Mouse (Mus musculus) neural tube, embryonic 12.5 days (tissue): ENCODE measurements around the gene Ppfia3. TPM values are rescaled to one million over a fixed set of nuclear protein-coding genes. Genes with fewer than 3 reads are reported as not detected.
A peak's percentile ranks its signal among the peaks of the same experiment; 100 is the strongest.

Source experiments
- ATAC-seq: fragments of 200-750 bp; cut with Nextera tagmentation; 2 replicates; pipeline ENCODE4 v1.8.0; 2017; ENCODE audit warnings: low read depth, mild to moderate bottlenecking, moderate TSS enrichment, moderate library complexity; ENCODE audit not compliant: low FRiP score
- H3K27ac ChIP-seq: fragments of 300-500 bp; sonication (generic); 2 replicates; pipeline ENCODE4 v1.5.1; 2016
- H3K27me3 ChIP-seq: fragments of 300-500 bp; sonication (generic); replicated peaks from 2 replicates; pipeline ENCODE4 v1.6.1; 2016; ENCODE audit warnings: mild to moderate bottlenecking
- H3K36me3 ChIP-seq: fragments of 300-500 bp; sonication (generic); 2 replicates; pipeline ENCODE4 v1.6.1; 2016; ENCODE audit warnings: mild to moderate bottlenecking
- H3K4me1 ChIP-seq: fragments of 300-500 bp; sonication (generic); 2 replicates; pipeline ENCODE4 v1.6.1; 2016
- H3K4me2 ChIP-seq: fragments of 300-500 bp; sonication (generic); replicated peaks from 2 replicates; pipeline ENCODE4 v1.6.1; 2016; ENCODE audit warnings: mild to moderate bottlenecking
- H3K4me3 ChIP-seq: fragments of 300-500 bp; sonication (generic); 2 replicates; pipeline ENCODE4 v1.5.1; 2016
- H3K9ac ChIP-seq: fragments of 300-500 bp; sonication (generic); 2 replicates; pipeline ENCODE4 v1.6.1; 2016; ENCODE audit warnings: mild to moderate bottlenecking
- H3K9me3 ChIP-seq: fragments of 300-500 bp; sonication (generic); 2 replicates; pipeline ENCODE4 v1.6.1; 2016; ENCODE audit warnings: mild to moderate bottlenecking
- WGBS: fragments of 180-500 bp; shearing (Covaris S2); methylation state at CpG from one replicate; pipeline ENCODE4 v1.1.7; 2016; 5-methylcytosine and 5-hydroxymethylcytosine counted together
- polyA plus RNA-seq: library from polyadenylated mRNA; unstranded; fragments of >200 nt; fragmentation: Nextera tagmentation; extraction: Ambion mirVana; gene quantifications from 2 replicates; pipeline ENCODE4 v1.2.1, GENCODE M21; 2016

Ppfia3 gene
- polyA plus RNA-seq, 1 experiment from 2014 or later, result 18.1 TPM

DNA sequence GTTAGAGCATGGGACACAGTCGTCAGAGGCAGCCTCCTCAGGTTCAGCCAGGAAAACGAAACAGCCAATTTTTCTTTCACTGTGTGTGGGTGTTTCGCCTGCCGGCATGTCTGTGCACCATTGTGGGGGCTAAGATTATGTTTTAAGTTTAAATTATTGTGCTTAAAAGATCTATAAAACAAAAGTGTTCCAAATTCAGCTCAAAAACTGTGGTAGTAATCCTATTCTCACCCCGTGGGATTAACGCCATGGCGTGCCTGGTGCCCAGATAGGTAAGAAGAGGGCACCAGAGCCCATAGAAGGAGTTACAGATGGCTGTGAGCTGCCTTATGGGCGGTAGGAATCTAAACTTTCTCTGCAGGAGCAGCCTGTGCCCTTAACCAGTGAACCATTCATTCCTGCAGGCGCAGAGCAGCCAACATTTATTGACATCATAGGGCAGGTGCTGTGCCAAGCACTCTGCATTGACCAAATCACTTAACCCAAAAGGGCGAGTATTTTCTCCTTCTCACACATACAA lies 51.6 kb downstream of the Ppfia3 start:
- Histone ChIP-seq H3K27me3 (no peaks in the 10 kb centered on the region), H3K27ac (no peak overlapping the region), H3K9ac (no peak overlapping the region), H3K4me3 (no peak overlapping the region), H3K4me2 (no peak overlapping the region), H3K9me3 (no peaks in the 10 kb centered on the region), H3K4me1 (peaks cover 12% of the 10 kb centered on the region; the same call in 1 of the 2 replicates), H3K36me3 (no peaks in the 10 kb centered on the region)
- no peak for ATAC-seq
- 84% methylated on average over 10 of the region's 10 CpGs for WGBS

DNA sequence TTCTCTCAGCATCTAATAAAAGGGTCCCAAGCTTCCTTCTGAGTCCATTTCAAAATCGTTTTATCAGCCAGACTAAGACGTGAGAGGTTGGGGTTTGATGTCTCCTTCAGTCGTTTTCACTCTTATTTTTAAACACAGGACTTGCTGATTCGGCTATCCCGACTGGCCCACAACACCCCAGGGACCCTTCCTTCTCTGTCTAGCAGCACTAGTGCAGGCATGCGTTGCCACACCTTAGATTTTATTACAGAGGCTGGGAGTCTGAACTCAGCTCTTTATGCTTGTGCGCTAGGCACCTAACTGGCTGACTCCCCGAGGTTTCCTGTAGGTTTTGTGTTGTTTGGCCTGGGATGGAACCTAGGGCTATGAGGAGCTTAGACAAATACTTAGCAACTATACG lies 53.3 kb downstream of the Ppfia3 start:
- Histone ChIP-seq H3K36me3 (no peaks in the 10 kb centered on the region), H3K9me3 (no peaks in the 10 kb centered on the region), H3K4me2 (peak overlapping the region; percentile 18; the same call in 1 of the 2 replicates), H3K4me1 (peaks cover 12% of the 10 kb centered on the region; the same call in 1 of the 2 replicates), H3K27me3 (no peaks in the 10 kb centered on the region), H3K9ac (no peak overlapping the region), H3K27ac (no peak overlapping the region), H3K4me3 (no peak overlapping the region)
- 26% methylated on average over 9 of the region's 9 CpGs for WGBS
- ATAC-seq, result no peak

DNA sequence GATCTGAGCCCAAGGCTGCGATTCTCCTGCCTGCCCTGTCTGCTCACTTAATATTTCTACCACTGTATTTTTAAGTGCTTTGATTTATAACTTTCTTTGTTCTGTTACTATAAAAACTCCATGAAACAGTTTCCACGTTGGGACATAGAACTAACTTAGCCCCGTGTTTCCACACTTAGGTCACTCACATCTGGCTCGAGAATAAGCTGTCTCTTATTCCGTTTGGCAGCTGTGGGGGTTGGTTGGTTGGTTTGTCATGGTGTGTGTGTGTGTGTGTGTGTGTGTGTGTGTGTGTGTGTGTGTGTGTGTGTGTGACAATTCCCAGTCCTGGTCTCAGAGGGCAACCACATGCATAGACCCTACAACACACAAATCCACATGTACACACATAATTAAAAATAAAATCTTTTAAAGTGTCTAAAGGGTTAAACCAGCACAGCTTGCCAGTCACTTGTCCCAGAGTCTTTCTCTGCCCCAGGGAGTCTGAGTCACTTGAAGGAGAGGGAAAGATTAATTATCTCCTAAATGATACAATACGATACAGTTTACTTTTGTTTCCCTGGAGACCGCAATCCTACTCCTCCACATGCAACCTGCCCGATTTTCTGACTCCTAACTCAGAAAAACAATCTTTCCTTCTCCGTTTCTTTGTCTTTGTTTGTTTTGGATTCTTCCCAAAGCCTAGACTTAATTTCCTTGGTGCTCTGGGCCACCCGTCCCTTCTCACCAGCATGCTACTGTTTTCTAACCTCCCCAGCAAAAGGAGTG lies 53.9 kb downstream of the Ppfia3 start:
- H3K4me2 ChIP-seq, result peak overlapping the region; percentile 18; the same call in 1 of the 2 replicates

DNA sequence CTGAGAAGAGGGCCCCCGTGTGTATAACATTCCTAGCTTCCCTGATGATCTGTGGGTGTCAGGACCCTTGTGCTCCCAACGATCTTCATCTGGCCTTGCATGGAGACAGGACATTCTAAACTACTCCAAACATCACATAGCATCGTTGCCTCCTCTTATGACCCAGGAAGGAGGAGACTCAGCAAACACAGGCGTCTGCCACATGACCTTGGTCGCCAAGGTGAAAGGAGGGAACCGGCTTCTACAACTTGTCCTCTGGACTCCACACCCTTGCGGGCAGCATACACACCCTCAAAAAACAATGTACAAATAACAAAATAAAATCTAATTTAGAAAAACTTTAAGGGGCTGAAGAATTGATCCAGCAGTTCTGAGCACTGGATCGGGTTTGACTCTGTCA lies 54.8 kb downstream of the Ppfia3 start:
- H3K4me1 ChIP-seq, result peaks cover 12% of the 10 kb centered on the region; the same call in 1 of the 2 replicates
- no peaks in the 10 kb centered on the region for H3K27me3 ChIP-seq
- no peak overlapping the region for H3K4me2 ChIP-seq
- H3K9ac ChIP-seq, result no peak overlapping the region
- no peak overlapping the region for H3K4me3 ChIP-seq
- H3K9me3 ChIP-seq, result no peaks in the 10 kb centered on the region
- 74% methylated on average over 8 of the region's 8 CpGs for WGBS
- no peak for ATAC-seq
- H3K27ac ChIP-seq, result no peak overlapping the region
- H3K36me3 ChIP-seq, result no peaks in the 10 kb centered on the region

More for the DNA sequence above, 53.9 kb downstream of the Ppfia3 start:
- ATAC-seq, result no peak
- no peak overlapping the region for H3K27ac ChIP-seq
- H3K36me3 ChIP-seq, result no peaks in the 10 kb centered on the region
- WGBS, result 21% methylated on average over 10 of the region's 10 CpGs
- H3K4me3 ChIP-seq, result no peak overlapping the region
- H3K9ac ChIP-seq, result no peak overlapping the region
- H3K9me3 ChIP-seq, result no peaks in the 10 kb centered on the region
- peaks cover 12% of the 10 kb centered on the region; the same call in 1 of the 2 replicates for H3K4me1 ChIP-seq
- no peaks in the 10 kb centered on the region for H3K27me3 ChIP-seq

DNA sequence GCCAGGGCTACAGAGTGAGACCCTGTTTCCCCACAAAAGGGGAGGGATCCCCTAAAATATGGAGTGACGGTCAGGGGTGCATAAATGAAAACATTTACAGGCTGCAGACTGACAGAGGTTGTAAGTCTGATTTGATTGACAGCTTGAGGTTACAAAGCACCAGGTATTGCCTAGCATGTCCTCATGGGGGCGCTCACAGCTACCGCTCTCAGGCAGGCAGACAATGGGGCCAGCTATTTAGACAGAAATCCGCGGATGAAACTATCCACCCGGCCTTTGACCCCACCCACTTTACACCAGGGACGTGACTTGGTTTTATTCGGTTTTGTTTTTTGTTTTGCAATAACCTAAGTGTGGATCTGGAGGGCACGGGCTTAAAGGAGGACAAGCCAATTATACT lies 57.4 kb downstream of the Ppfia3 start:
- Histone ChIP-seq H3K9ac (no peak overlapping the region), H3K36me3 (no peaks in the 10 kb centered on the region), H3K4me1 (peaks cover 17% of the 10 kb centered on the region; the same call in 1 of the 2 replicates), H3K27ac (no peak overlapping the region), H3K27me3 (no peaks in the 10 kb centered on the region), H3K4me2 (no peak overlapping the region), H3K9me3 (no peaks in the 10 kb centered on the region), H3K4me3 (no peak overlapping the region)
- ATAC-seq, result no peak
- 9% methylated on average over 9 of the region's 9 CpGs for WGBS

DNA sequence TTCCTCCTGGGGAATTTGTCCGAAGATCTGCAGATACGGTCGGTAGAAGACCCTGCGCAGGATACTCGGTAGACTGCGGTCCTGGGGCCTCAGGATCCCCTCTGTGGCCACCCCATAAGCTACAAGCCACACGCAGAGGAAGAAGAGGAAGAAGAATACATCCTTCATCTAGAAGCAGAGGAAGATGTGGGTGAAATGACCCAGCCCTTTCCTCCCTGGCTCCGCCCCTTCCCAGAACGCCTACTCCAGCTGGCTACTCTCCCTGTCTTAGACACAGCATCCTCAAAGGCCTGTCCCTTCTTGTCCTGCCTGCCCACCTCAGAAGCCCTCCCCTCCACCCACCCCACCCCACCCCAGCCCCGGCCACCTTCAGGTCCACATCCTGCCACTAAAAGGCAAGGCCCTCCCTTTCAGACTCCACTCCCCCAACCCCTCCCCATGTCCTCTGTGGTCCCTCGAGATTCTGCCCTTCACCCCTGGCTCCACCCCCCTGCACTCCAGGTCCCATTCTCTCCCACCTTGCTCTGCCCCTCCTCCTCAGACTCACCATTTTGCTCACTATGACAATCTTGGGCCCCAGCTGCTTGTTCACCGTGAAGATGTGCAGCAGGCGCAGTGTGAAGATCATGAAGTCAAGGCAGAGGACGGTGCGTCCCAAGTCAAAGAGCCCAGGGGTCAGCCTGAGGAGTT lies 58.1 kb downstream of the Ppfia3 start:
- Histone ChIP-seq H3K9me3 (no peaks in the 10 kb centered on the region), H3K4me3 (no peak overlapping the region), H3K9ac (no peak overlapping the region), H3K4me2 (no peak overlapping the region; the same call in 1 of the 2 replicates), H3K36me3 (no peaks in the 10 kb centered on the region), H3K4me1 (peaks cover 15% of the 10 kb centered on the region; the same call in 1 of the 2 replicates), H3K27ac (no peak overlapping the region), H3K27me3 (no peaks in the 10 kb centered on the region)
- ATAC-seq, result no peak
- WGBS, result 72% methylated on average over 15 of the region's 15 CpGs

DNA sequence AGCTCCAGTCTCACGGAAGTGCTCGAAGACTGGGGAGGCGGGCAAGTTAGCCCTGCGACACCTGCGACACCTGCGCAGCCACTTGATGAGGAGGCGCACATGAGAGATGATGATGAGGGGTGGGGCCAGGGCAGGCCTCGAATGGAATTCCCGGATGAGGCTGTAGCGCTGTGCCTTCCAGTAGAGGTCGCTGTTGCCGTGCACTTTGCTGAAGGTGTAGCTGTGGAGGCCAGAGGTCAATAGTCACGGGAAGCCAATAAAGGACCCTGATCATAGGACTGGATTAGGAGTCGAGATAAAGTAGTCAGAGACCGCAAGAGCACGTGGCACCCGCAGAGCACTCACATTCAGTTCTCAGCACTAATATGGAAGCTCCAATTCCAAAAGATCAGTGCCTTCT lies 61.5 kb downstream of the Ppfia3 start:
- peak overlapping the region; percentile 57 for H3K4me2 ChIP-seq
- 2% methylated on average over 17 of the region's 17 CpGs for WGBS
- no peaks in the 10 kb centered on the region for H3K36me3 ChIP-seq
- 0 out of 2 replicates have a peak, but pooled peaks cover 4% of the 10 kb centered on the region for H3K4me1 ChIP-seq
- no peak overlapping the region; the same call in 1 of the 2 replicates for H3K9ac ChIP-seq
- H3K4me3 ChIP-seq, result peak overlapping the region; percentile 27
- ATAC-seq, result peak; percentile 45; the same call in 1 of the 2 replicates
- H3K27me3 ChIP-seq, result no peaks in the 10 kb centered on the region
- no peaks in the 10 kb centered on the region for H3K9me3 ChIP-seq
- H3K27ac ChIP-seq, result no peak overlapping the region

DNA sequence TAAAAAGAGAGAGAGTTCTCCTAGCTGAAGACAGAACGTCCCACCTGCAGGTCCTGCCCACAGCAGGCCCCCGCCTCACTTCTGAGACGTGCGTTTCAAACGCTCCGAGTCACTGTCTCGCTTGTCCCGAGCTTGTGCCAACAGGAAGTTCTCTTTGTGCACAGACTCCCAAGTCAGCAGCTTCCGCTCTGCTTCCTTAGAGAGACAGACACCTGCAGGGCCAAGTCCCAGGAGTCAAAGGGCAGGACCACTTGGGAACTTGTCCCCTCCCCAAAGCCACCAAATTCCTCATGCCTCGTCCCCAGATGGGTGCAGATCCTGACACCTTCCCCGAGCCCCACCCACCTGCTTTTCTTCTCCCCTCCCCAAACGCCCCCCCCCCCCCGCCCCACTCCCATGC lies 62.0 kb downstream of the Ppfia3 start:
- no peaks in the 10 kb centered on the region for H3K27me3 ChIP-seq
- 0 out of 2 replicates have a peak, but pooled peaks cover 4% of the 10 kb centered on the region for H3K4me1 ChIP-seq
- H3K27ac ChIP-seq, result no peak overlapping the region
- no peaks in the 10 kb centered on the region for H3K9me3 ChIP-seq
- H3K4me2 ChIP-seq, result peak overlapping the region; percentile 57
- 21% methylated on average over 11 of the region's 13 CpGs for WGBS
- ATAC-seq, result no peak
- H3K4me3 ChIP-seq, result peak overlapping the region; percentile 27
- no peaks in the 10 kb centered on the region for H3K36me3 ChIP-seq
- H3K9ac ChIP-seq, result peak overlapping the region; percentile 26; the same call in 1 of the 2 replicates

DNA sequence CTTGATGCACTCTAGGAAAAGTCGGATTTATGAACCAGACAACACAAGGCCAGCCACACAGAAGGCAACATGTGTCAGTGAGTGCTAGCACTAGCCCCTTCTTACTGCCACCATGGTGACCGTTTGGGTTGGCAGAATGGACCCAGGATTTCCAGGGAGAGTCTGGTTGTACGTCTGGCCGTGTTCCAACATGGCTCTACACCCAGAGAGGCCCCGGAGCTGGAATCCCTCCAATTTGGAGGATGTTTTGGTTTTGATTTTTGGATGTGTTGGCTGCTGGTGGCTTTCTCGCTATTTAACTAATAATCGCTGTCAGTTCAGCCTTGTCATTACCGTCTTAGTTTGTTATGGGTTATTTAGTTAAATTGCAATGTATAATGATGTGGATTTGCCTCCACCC lies 64.2 kb downstream of the Ppfia3 start:
- H3K4me1 ChIP-seq, result 0 out of 2 replicates have a peak, but pooled peaks cover 4% of the 10 kb centered on the region
- no peaks in the 10 kb centered on the region for H3K9me3 ChIP-seq
- H3K9ac ChIP-seq, result no peak overlapping the region
- no peak overlapping the region for H3K27ac ChIP-seq
- no peak for ATAC-seq
- no peaks in the 10 kb centered on the region for H3K36me3 ChIP-seq
- 84% methylated on average over 8 of the region's 8 CpGs for WGBS
- H3K4me2 ChIP-seq, result no peak overlapping the region
- H3K4me3 ChIP-seq, result no peak overlapping the region
- H3K27me3 ChIP-seq, result no peaks in the 10 kb centered on the region

DNA sequence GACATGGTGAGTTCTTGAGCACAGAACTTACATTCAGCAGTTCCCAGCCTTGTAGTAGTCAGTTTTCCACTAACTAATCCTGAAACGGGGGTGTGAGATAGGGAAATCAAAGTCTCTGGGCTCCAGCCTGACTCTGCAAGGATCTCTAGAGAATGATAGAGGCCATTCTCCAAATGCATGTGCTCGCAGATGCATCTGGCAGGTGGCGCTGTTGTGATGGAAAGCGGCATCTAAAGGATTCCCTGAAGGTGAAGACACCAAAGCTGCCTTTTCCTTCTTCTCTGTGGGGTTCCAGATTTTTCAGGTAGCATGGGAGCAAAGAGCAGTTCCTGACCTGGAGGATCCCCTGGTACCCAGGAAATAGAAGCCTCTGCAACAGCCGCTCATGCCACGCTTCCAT lies 66.5 kb downstream of the Ppfia3 start:
- WGBS, result 19% methylated on average over 6 of the region's 6 CpGs
- Histone ChIP-seq H3K9me3 (no peaks in the 10 kb centered on the region), H3K4me2 (no peak overlapping the region), H3K27me3 (no peaks in the 10 kb centered on the region), H3K4me1 (0 out of 2 replicates have a peak, but pooled peaks cover 4% of the 10 kb centered on the region), H3K36me3 (no peaks in the 10 kb centered on the region), H3K4me3 (no peak overlapping the region), H3K27ac (no peak overlapping the region), H3K9ac (no peak overlapping the region)
- no peak for ATAC-seq

DNA sequence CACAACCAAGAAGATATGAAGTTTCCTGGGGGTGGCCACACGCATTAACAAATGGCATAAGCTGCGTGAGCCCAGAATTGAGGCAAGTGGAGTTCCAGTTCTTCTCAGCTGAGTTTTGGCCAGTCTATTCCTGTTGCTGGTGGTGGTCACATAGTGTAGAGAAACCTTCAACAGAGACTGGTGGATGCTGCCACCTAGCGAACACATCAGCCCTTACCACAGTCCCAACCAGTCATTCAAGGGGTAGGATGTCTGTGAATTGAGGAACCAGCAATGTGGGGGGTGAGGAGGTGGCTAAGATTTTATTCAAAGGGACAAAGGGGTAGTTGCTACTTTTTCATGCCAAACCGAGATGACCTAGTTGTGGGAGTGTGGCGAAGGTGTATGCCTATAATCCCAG lies 67.1 kb downstream of the Ppfia3 start:
- Histone ChIP-seq H3K4me2 (no peak overlapping the region), H3K36me3 (no peaks in the 10 kb centered on the region), H3K27ac (no peak overlapping the region), H3K9me3 (no peaks in the 10 kb centered on the region), H3K9ac (no peak overlapping the region), H3K4me3 (no peak overlapping the region), H3K27me3 (no peaks in the 10 kb centered on the region), H3K4me1 (no peaks in the 10 kb centered on the region)
- peak; percentile 71; the same call in 1 of the 2 replicates for ATAC-seq
- 20% methylated on average over 5 of the region's 5 CpGs for WGBS

DNA sequence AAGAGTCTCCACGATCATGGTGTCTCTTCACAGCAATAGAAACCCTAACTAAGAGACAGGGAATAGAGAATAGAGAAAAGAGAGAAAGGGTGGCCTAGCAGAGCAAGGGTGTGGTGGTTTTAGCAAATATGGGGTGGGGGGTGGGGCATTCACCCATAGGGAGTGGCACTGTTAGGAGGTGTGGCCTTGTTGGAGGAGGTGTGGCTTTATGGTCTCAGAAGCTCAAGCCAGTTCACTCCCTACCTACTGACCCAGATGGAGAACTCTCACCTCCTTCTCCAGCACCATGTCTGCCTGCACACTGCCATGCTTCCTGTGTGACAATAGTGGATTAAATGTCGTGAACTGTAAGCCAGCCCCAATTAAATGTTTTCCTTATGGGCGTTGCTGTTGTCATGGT lies 69.3 kb downstream of the Ppfia3 start:
- no peaks in the 10 kb centered on the region for H3K27me3 ChIP-seq
- 68% methylated on average over 3 of the region's 3 CpGs for WGBS
- no peak overlapping the region for H3K9ac ChIP-seq
- no peaks in the 10 kb centered on the region for H3K36me3 ChIP-seq
- ATAC-seq, result no peak
- no peak overlapping the region for H3K4me2 ChIP-seq
- no peaks in the 10 kb centered on the region for H3K9me3 ChIP-seq
- no peak overlapping the region for H3K27ac ChIP-seq
- H3K4me3 ChIP-seq, result no peak overlapping the region
- no peaks in the 10 kb centered on the region for H3K4me1 ChIP-seq
